22 mouse cellular contexts compared by ENCODE assay signal in genomic region chr16:59487239-59487638, GRCm38 (mm10). TPM values are rescaled to one million over a fixed set of nuclear protein-coding genes. Genes with fewer than 3 reads are reported as not detected.
A peak's percentile ranks its signal among the peaks of the same experiment; 100 is the strongest.
DNase-seq lines count a peak whose midpoint lies in the region; ATAC-seq and TF ChIP-seq lines count a peak whose summit lies in the region.
"Had no signal": no experiment of that assay in that cellular context is flagged by ENCODE, and none has a peak within 500 bp of the region (broad histone marks: within the 10 kb centered on the region; RNA-seq: fewer than 3 reads in every experiment).

No protein-coding gene starts in this region.

- 59% methylated on average over 7 of the region's 7 CpGs for WGBS in lung, postnatal 0 days
- WGBS in intestine, embryonic 16.5 days = 81% methylated on average over 7 of the region's 7 CpGs

- H3K4me3 ChIP-seq in gastrocnemius, adult 2 months = no peak overlapping the region
- H3K4me3 ChIP-seq in lung, postnatal 0 days (ENCODE audit: low read depth, low read length) = no peak overlapping the region
- no peak overlapping the region for H3K4me3 ChIP-seq in intestine, embryonic 16.5 days (ENCODE audit: low read length)
- H3K4me3 ChIP-seq: embryonic facial prominence, embryonic 15.5 days; heart, embryonic 15.5 days; hindbrain, embryonic 15.5 days; limb, embryonic 12.5 days; liver, embryonic 12.5 days had no signal

- TF ChIP-seq EP300 in lung, postnatal 0 days (IDR thresholded peaks at IDR 0.05) = no peak

- H3K27me3 ChIP-seq in lung, postnatal 0 days (replicated peaks; ENCODE audit: insufficient read depth, low read length) = no peaks in the 10 kb centered on the region
- no peaks in the 10 kb centered on the region for H3K27me3 ChIP-seq in intestine, embryonic 16.5 days (replicated peaks; ENCODE audit: control insufficient read depth, insufficient read depth, low read length)
- H3K27me3 ChIP-seq: embryonic facial prominence, embryonic 15.5 days; heart, embryonic 15.5 days; hindbrain, embryonic 15.5 days; limb, embryonic 12.5 days; liver, embryonic 12.5 days had no signal

- H3K27ac ChIP-seq in gastrocnemius, adult 2 months = no peak overlapping the region
- no peak overlapping the region for H3K27ac ChIP-seq in lung, postnatal 0 days (ENCODE audit: low read length)
- no peak overlapping the region for H3K27ac ChIP-seq in intestine, embryonic 16.5 days (ENCODE audit: low read length)
- H3K27ac ChIP-seq: embryonic facial prominence, embryonic 15.5 days; heart, embryonic 15.5 days; hindbrain, embryonic 15.5 days; limb, embryonic 12.5 days; liver, embryonic 12.5 days had no signal

- no peaks in the 10 kb centered on the region for H3K4me1 ChIP-seq in lung, postnatal 0 days (ENCODE audit: insufficient read depth, low read depth, low read length)
- H3K4me1 ChIP-seq in intestine, embryonic 16.5 days (ENCODE audit: control insufficient read depth, insufficient read depth, low read length) = no peaks in the 10 kb centered on the region
- H3K4me1 ChIP-seq: embryonic facial prominence, embryonic 15.5 days; heart, embryonic 15.5 days; hindbrain, embryonic 15.5 days had no signal

- no peak overlapping the region for H3K9ac ChIP-seq in lung, postnatal 0 days (replicated peaks; ENCODE audit: low read depth)
- no peak overlapping the region for H3K9ac ChIP-seq in intestine, embryonic 16.5 days (ENCODE audit: low read depth, low read length)
- H3K9ac ChIP-seq: embryonic facial prominence, embryonic 15.5 days; heart, embryonic 15.5 days; hindbrain, embryonic 15.5 days; limb, embryonic 12.5 days; liver, embryonic 12.5 days had no signal

- peaks cover 35% of the 10 kb centered on the region; the same call in 1 of the 2 replicates for H3K36me3 ChIP-seq in lung, postnatal 0 days (ENCODE audit: insufficient read depth, low read length)
- 0 out of 2 replicates have a peak, but pooled peaks cover 9% of the 10 kb centered on the region for H3K36me3 ChIP-seq in intestine, embryonic 16.5 days (ENCODE audit: control insufficient read depth, insufficient read depth, low read length)

- no peak overlapping the region for H3K4me2 ChIP-seq in lung, postnatal 0 days (replicated peaks; ENCODE audit: low read depth, low read length)
- H3K4me2 ChIP-seq in intestine, embryonic 16.5 days (ENCODE audit: low read depth, low read length) = no peak overlapping the region
- H3K4me2 ChIP-seq: embryonic facial prominence, embryonic 15.5 days; heart, embryonic 15.5 days; hindbrain, embryonic 15.5 days; limb, embryonic 12.5 days; liver, embryonic 12.5 days; midbrain, embryonic 11.5 days had no signal

- peak; percentile 20 for DNase-seq in gastrocnemius, adult 2 months
- DNase-seq in gastrocnemius, postnatal 36 days = no peak
- peak; percentile 8 for DNase-seq in lung, postnatal 0 days (ENCODE audit: low spot score)
- no peak for DNase-seq in lung, postnatal 14 days
- DNase-seq in frontal cortex, postnatal 10 days (ENCODE audit: low spot score in 2 of 2) = no peak
- DNase-seq in gastrocnemius, postnatal 25 days = no peak
- DNase-seq: cerebellum, adult 18-20 months; cerebellum, postnatal 36 days; heart, adult 18-20 months; heart, postnatal 4 days; lung, adult 2 months; retina, postnatal 1 day; right cerebral cortex, postnatal 4 days; thymus, postnatal 25 days had no signal

- no peak for ATAC-seq in lung, postnatal 0 days
- peak; percentile 68; the same call in 1 of the 2 replicates for ATAC-seq in intestine, embryonic 16.5 days
- ATAC-seq: forebrain, embryonic 14.5 days had no signal

- intact Hi-C loops in gastrocnemius, adult 2 months (cut with DNase I) = no loop called here
- intact Hi-C loops in gastrocnemius, postnatal 36 days (cut with DNase I) = no loop called here

- no peaks in the 10 kb centered on the region for H3K9me3 ChIP-seq in lung, postnatal 0 days (ENCODE audit: low read length)
- H3K9me3 ChIP-seq in intestine, embryonic 16.5 days (ENCODE audit: control insufficient read depth, low read length) = no peaks in the 10 kb centered on the region
- H3K9me3 ChIP-seq: embryonic facial prominence, embryonic 15.5 days; heart, embryonic 15.5 days; hindbrain, embryonic 15.5 days; limb, embryonic 12.5 days; liver, embryonic 12.5 days had no signal

- TF ChIP-seq CTCF in gastrocnemius, adult 2 months (IDR thresholded peaks at IDR 0.05) = no peak
- no peak for TF ChIP-seq CTCF in lung, postnatal 0 days (IDR thresholded peaks at IDR 0.05)

RNA-seq across cellular contexts. Expression of gene Riox2, which starts 15.7 kb away (rescaled TPM):
- total RNA-seq in gastrocnemius, adult 2 months (2021) = 10 to 100 TPM; 11.6 to 15.2 TPM
- total RNA-seq in gastrocnemius, postnatal 36 days (2021) = 10 to 100 TPM; 11.7 to 13.4 TPM
- 11.0 and 13.0 TPM in 2 replicates for polyA plus RNA-seq in lung, postnatal 0 days (2015; fragmentation: Nextera tagmentation; extraction: Ambion mirVana)
- polyA plus RNA-seq in intestine, embryonic 16.5 days (2015; fragmentation: Nextera tagmentation; extraction: Ambion mirVana) = 32.3 and 34.1 TPM in 2 replicates
- total RNA-seq in gastrocnemius, postnatal 25 days (2021) = 10 to 100 TPM; 15.2 to 16.3 TPM

Comparison
In these comparisons a context has a peak if more than half of its experiments do, and no peak if none do; other contexts are left out.
1. DNase-seq: peak in gastrocnemius, adult 2 months (single experiment) and lung, postnatal 0 days (single experiment); none in gastrocnemius, postnatal 36 days (0 of 2), lung, postnatal 14 days (single experiment), frontal cortex, postnatal 10 days (0 of 2) and gastrocnemius, postnatal 25 days (single experiment).